Mouse (Mus musculus) layer of hippocampus, postnatal 10 days (tissue): Measurements from ENCODE around the gene Pxylp1. TPM values are rescaled to one million over a fixed set of nuclear protein-coding genes. Genes with fewer than 3 reads are reported as not detected.

ENCODE experiments used
- DNase-seq, 2 experiments: peaks; one replicate each; pipeline ENCODE4 v3.0.0; 2021; ENCODE audit warnings: low spot score in 2 of 2
- total RNA-seq, 2 experiments: library from RNA; stranded (reverse); gene quantifications; 2 replicates each; pipeline ENCODE4 v1.2.3; 2021

The Pxylp1 gene
- total RNA-seq, 2 experiments from 2014 or later: 16.6 to 18.9 TPM

DNA sequence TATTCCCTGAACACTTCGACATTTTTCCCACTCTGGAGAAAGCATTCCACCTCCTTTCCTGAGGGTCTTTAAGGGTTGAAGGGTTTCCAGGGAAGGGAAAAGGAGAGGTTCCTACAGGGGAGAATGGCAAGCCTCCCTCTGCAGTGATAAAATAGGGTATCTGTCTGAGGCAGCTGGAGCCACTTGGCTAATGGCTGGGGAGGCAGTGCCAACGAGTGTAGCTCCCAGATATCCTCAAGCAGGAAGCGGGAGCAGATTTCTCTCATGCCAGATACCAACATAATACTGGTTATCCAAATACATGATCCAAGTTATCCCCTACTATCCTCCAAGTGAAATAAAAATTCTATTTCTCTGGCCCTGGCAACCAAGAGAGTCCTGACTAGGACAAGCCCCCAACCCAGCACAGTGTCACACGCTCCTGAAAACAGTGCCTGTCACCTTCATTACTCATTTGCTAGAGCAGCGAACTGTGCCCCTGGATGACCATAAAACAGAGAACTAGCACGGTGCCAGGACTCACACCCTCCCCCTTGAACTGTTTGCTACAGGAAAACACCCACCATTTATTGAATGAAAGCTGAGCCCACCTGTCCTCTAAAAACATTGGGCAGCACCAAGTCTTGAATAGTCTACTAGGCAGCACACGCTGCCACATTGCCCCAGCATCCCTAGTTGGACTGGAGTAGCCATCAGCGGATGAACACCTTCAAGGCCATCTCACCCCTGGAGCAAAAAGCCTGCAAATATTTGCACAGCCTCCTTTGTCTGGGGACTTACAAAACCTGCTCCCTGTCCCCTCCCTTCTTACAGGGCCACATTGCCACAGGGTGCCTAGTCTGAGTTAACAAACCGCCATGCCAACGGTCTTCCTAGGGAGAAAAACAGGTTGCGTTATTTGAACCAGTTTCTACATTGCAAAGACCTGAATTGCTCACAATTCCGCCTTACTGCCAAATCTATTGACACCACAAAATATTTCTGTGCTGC, 833 bp downstream of the Pxylp1 start:
- DNase-seq: no peak

DNA sequence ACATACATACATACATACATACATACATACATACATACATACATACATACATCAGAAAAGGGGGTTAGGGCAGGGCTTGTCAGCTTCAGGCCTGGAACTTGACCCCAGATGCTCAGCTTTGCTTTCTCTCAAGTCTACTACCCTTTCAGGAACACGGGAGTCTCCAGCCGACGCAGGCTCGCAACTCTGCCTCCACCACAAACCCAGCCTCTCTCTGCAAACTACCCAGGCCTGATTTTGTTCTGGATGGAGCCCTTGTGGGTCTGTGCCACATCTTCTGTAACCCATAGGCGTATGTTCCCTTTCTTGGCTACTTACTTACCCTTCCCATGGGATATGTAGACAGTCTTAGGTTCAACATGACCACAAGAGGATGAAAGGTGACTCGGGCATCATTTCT, 1.7 kb downstream of the Pxylp1 start:
- no peak for DNase-seq

DNA sequence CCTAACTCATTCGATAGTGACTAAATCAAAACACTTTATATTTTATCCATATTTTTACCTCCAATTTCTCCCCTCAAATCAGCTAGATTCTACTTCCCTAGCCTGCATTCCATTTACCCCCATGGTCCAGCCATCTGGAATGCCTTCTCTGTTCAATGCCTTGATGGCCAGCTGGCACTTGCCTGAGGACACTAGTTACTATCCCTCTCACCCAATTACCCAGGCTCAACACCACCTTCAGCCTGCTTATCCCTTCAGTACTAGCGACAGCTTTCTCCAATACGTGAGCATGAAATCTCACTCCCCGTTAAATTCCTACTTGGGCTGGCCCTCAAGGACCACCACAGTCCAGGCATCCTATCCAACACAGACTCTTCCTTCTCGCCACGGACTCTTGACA, 2.2 kb downstream of the Pxylp1 start:
- no peak for DNase-seq

DNA sequence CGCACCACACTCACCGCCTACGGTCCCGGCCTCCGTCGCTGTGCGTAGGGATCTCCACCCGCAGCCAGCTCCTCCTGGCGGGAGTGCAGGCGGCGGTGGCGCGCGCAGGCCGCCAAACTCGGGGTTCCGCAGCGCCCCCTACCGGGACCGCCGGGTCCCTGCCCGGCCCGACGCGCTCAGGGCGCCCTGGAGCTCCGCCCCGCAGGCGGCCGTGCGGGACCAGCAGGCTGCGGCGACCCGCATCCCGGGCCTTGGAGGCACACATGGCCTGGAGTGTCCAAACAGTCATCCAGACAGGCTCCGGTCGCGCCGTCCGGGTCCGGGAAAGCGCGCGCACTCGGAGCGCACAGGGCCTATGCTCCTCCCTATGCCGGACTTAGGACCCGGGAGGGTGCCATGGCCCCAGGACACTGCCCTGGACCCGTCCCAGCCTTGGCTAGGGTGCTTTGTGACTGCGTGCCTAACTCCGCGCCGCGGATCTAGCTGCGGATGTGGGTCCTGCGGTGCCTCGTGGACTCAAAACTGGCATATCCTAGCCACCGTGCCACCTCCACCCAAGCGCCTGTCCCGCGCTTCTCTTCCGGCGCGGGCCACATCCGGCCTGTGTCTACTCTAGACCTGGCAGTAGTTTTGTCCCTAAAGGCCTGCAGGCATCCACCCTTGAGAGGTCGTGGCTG, 3.0 kb downstream of the Pxylp1 start:
- peak; percentile 89 to 93 for DNase-seq

DNA sequence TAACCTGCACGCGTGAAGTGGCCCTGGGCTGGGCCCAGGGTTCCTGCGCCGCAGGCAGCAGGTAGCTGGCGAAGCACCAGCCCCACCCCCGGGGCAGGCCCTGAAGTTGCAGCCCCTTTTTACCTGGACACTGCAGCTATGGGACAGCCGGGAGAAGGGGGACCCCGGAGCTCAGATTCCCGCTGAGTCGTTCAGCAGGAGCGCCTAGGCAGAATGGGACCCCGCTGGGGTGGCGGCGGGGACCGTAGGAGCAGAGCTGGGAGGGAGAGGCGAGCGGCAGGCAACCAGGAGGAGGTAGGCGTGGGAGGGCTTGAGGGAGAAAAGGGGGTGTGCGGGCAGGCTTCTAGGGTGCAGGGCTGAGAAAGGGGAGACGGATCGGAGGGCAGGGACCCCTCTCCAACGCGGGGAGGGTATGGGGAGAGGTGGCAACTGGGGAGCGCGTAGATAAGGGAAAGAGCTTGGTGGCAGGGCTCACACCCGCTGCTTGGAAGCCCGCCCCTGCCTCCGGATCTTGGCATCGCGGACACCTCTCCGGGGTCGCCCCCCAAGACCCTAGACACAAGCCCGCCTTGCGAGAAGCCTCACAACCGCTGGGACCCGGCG, 3.6 kb downstream of the Pxylp1 start:
- DNase-seq: no peak

DNA sequence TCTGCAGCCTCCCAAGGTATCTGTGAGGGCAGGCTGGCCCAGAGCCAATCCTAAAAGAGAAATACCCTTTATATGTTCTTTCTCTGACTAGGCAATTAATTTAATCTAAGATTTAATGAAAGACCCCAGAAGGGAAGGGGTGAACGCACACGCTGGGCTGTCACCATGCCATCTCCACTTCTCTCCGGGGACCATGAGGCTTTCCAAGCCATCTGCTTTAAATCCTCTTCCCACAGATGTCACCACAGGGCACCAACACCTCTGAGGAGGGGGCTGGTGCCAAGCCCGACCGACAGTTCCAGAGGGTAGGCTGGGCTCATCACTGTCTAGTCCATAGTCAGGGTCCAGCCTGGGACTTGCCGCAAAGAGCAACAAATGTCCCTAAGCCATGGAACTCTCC, 4.5 kb downstream of the Pxylp1 start:
- no peak for DNase-seq

- no peak for DNase-seq
Observed at GRCm38 (mm10) chr9:96887492-96887891, 5.0 kb downstream of the Pxylp1 start.

GRCm38 (mm10) chr9:96885781-96886180, 6.7 kb downstream of the Pxylp1 start:
- no peak for DNase-seq

DNA sequence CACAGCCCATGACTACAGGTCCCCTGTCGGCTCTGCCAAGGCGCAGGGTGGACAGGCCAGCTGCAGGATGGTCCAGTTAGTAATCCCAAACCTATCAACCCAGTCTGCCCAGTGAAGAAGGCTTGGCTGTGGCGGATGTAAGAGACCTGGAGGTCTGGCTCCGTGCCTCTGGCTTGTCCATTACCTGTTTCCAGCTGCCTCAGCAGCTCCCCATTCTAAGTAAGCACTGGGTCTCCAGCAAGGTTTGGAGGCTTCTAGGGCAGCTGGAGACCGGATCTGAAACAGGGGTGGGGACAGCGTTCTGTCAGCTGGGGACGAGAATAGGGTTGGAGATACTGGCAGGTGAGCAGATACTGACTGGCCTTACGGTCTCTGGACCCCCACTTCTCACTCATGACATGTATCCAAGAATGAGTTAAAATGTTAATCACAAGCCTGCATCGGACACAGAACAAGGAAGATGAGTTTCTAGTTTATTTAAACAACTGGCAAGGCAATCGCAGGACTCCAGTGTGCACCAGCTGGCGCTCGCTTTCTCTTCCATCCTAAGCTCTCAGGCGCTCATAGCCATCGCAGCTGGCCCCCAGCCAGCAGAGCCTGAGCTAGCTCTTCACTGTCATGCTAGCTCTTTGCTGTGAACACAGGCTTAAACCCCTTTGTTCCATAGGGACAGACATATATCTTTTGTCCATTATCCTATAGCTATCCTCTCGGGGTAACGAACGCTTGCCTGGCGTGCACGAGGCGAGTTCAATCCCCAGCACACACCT, 9.8 kb downstream of the Pxylp1 start:
- DNase-seq: no peak

DNA sequence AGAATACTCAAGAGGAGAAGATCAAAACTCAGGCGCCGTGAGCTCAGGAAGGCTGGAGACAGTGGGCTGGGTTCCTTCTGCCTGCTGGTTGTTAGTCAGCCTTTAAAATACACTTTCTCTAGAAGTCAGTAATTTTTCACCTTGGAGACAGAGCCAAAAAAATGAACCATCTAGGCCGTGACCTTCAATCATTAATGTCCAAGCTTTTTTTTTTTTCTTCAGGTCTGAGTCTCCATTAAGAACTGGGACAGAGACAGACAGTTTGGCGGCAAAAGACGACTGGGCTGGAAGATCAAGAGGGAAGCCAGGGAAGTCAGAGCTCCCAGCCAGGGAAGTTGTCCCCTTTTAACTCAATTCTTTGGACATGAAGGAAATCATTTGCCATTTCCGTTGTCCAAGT, 10.6 kb downstream of the Pxylp1 start:
- DNase-seq: no peak

DNA sequence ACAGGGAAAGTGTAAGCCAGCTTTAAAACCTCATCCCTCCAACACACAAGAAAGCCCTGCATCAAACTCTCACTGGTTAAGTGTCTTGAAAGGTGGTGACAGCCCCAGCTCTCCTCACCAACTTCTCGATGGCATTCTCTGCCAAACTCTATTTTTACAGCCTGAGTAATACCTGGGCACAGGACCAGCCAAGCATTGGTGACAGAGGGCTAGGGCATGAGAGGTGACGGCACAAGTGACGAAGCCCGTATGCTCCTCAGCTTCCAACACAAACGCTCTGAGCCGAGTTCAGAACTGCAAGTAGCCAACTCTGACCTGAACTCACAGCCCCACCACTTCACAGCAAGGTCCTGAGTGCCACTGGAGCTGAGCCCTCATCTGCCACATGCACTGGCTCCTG, 13.4 kb downstream of the Pxylp1 start:
- DNase-seq: no peak

DNA sequence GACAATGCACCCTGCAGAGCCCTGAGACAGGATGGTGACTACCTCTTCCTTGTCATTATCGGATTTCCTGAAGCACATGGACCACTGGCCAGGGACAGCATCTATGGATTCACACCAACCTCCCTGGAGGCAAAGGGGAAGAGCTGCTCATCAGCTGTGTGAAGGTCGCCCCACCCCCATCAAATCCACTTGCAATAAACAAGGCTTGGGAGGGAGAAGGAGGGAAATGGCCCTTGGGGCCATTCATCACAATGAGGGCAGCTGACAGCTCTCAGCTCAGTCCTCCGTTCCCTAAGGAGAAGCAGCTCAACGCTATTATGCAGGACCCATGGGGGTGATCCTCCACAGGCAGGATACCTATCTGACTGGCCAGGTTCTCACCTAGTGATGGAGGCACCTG, 14.0 kb downstream of the Pxylp1 start:
- no peak for DNase-seq

DNA sequence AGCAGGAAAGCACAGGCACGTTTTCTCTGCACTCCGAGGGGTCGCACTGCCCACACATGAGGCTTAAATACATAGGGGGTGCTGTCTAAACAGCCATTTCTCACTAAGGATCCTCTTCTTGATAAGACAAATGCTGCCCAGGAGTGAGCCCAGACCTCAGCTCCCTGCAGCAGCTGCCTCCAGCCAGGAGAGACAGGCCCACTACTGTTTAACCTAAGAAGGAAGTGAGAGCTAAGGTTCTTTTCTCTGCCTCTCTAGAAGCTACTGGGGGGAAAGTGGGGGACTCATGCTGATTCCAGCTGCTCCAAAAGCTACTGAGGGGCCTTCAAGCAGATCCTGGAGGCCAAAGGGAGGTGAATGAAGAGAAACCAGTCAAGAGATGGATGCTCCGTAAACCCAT, 16.8 kb downstream of the Pxylp1 start:
- no peak for DNase-seq

DNA sequence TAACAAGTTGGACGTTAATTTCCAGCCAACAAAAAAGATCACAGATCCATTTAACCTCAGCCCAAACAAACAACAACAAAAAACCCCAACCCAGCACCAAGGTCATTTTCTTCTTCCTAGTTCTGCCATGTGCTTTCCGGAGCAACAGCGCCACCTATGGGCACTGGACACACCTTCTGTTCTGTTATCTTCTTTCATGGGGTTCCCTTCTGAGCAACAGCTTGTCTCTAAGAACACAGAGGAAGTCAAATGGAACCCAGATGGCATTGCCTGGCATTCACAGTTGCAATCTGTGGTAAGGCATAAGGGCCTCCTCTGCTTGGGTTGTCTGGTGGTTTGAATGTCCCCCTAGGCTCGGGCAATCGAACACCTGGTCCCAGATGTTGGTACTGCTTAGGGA, 19.4 kb downstream of the Pxylp1 start:
- DNase-seq: peak; percentile 82 to 84

GRCm38 (mm10) chr9:96870104-96870503, 22.4 kb downstream of the Pxylp1 start:
- DNase-seq: no peak

- no peak for DNase-seq
Observed at GRCm38 (mm10) chr9:96869542-96869941, 22.9 kb downstream of the Pxylp1 start.

DNA sequence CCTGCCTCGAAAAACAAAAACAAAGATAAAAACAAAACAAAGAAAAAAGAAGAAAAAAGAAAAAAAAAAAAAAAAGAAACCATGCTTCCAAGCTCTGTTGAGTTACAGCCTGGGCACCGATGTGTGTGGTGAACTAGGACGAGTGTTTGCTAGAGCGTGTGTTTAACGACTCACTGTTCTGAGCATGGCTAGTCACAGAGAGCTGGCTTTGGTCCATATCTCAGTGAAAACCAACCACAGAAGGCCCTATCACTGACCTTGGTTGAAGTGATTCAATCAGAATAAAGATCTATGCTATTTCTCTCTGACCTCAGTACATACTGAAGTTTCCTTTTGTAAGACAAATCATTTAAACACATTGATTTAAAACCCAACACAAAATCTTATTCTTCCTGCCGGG, 23.9 kb downstream of the Pxylp1 start:
- no peak for DNase-seq

DNA sequence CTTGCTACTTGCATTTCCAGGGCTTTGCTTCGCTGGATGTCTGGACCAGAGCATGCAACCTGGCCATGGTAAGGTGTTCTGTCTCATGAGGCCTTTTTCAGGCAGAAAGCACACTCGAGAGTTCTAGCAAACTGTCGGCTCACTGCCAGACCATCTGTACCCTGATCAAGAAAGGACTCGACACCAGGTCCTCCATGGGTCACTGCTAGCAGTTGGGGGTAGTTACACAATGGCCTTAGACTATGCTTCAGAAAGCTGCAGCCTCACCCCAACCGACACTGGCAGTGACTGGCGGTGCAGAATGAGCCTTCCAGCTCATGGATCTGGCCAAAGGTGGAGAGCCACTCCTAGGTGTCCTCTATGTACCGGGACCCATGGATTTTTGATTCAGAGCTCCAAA, 25.3 kb downstream of the Pxylp1 start:
- no peak for DNase-seq

DNA sequence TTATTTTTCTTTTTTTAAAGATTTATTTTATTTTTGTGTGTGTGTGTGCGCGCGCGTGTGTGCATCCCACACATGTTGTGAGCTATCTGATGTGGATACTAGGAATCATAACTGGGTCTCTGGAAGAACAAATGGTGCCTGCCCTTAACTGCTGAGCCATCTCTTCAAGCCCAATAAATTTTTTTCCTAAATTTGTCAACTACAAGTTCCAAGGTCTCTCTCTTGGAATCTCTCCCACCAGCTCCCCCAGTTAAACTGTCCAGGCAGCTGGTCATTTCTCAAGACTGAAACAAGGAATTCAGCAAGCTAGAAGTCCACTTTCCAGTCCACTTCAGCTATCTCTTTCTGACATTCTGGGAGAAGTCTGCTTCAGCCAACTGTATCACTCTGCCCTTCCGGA, 26.3 kb downstream of the Pxylp1 start:
- no peak for DNase-seq

DNA sequence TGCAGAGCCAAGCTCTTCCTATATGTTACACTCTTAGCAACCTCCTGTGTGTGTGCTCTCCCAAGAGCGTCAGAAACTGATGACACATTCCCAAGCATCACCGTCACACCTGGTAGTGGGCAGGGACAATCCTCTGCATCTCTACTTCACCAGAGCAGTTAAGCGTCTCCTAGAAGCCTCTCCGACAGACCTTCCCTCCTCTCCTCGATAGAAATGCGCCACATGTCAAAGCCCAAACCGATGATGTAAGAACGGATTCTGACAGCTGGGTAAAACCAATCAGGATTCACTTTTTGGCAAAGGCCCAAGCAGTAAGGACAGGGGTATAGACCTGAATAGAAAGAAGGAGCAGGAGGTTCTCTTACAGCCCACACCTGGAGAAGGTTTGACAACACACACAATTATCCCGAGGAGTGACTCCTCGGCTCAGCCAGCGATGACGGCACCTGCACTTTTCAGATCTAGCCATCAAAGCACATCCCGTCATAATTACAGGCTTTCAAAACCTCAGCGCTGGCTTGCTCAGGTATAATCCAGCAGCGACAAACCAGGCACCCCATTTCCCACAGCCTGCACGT, 26.9 kb downstream of the Pxylp1 start:
- no peak for DNase-seq

- no peak for DNase-seq
Observed at GRCm38 (mm10) chr9:96863539-96863938, 28.9 kb downstream of the Pxylp1 start.
